Mouse (Mus musculus) lung, adult 2 months (tissue): Measurements from ENCODE around the gene E2f2.

Experiments used
- CTCF ChIP-seq: fragments of 200-500 bp; IDR thresholded peaks from 2 replicates; pipeline ENCODE4 v1.5.1; 2011; ENCODE audit warnings: mild to moderate bottlenecking, low read length, control low read depth; ENCODE audit not compliant: insufficient read depth
- POLR2A ChIP-seq: fragments of 200-500 bp; IDR thresholded peaks from 2 replicates; pipeline ENCODE4 v1.6.1; 2011; ENCODE audit warnings: low read depth, mild to moderate bottlenecking, control low read depth, low read length, borderline replicate concordance; ENCODE audit errors: extremely low read depth

DNA sequence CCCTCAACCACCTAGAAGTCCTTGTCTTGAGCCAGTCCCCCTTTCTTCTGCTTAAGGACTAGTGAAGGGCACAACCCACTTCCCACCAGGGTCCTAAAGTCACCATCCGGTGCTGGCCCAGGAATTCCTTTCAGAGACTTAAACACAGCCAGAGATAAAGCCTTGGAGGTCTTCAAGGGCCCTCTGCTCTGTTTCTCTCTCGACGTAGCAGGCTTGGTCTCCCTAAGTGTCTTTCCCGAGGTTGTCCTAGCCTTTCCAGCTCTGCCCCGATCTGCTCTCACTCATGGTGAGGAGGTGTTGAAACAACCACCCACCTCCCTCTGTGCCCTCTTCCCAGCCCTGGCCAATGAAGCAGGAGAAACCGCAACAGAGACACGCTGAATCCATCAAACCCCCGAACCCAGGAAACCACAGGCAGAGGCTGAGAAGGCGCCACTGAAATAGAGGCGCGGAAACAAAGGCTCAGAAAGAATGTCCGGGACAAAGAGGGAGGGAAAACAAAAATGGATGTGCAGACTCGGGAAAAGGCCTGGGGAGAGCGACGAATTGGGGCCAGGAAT, 37.7 kb upstream of the E2f2 start:
- TF ChIP-seq CTCF (no peak), POLR2A (0 out of 2 replicates have a peak, but pooled peaks have one; percentile 15)
